Comparison of ENCODE assay signal across 15 mouse cellular contexts in the genomic region with DNA sequence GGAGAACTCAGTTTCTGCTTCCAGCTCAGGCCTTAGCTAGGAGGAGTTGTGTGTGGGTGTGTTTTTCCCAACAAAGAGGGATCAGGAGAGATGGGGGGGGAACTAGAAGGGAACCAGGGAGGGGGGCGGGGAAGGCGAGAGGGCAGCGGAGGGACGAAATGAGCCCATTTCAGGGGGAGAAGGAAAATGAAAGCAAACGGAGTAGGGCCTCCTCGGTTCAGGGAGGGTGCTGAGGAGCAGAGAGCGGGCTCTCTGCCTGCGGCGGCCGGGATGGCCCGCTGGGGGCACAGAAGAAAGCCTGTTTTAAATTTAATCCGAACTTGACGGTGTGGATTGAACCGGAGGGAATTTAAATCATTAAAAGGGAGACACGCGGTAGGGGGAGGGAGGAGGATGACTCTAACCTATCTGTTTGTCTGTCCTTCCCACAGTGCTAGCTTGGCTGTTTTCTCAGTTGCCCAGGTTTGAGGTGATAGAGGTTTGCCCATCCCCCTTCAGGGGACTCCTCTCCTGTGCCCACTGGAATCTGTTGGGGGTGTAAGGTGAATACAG. TPM values are rescaled to one million over a fixed set of nuclear protein-coding genes. Genes with fewer than 3 reads are reported as not detected.
A peak's percentile ranks its signal among the peaks of the same experiment; 100 is the strongest.
DNase-seq lines count a peak whose midpoint lies in the region; ATAC-seq and TF ChIP-seq lines count a peak whose summit lies in the region.
"Had no signal": no experiment of that assay in that cellular context is flagged by ENCODE, and none has a peak within 500 bp of the region (broad histone marks: within the 10 kb centered on the region; RNA-seq: fewer than 3 reads in every experiment).

No protein-coding gene starts in this region.

- peak overlapping the region; percentile 43 for H3K4me2 ChIP-seq in heart, embryonic 14.5 days (ENCODE audit: low read length)
- H3K4me2 ChIP-seq in limb, embryonic 15.5 days = peak overlapping the region; percentile 39
- H3K4me2 ChIP-seq: forebrain, embryonic 15.5 days; hindbrain, embryonic 12.5 days had no signal

- H3K4me3 ChIP-seq in heart, embryonic 14.5 days (ENCODE audit: control insufficient read depth in 1 of 2, insufficient read depth in 1 of 2, low read depth in 1 of 2, low read length in 2 of 2) = peak overlapping the region in 1 of 2 experiments; percentile 28; a peak in 2 of 4 replicates
- peak overlapping the region; percentile 42 for H3K4me3 ChIP-seq in spleen, adult 2 months (ENCODE audit: extremely low read depth, insufficient read depth, insufficient read length)
- peak overlapping the region; percentile 28 for H3K4me3 ChIP-seq in limb, embryonic 15.5 days
- H3K4me3 ChIP-seq: forebrain, embryonic 15.5 days; hindbrain, embryonic 12.5 days had no signal

- no peak for TF ChIP-seq CTCF in spleen, adult 2 months (IDR thresholded peaks at IDR 0.05; ENCODE audit: extremely low read depth, insufficient read depth, insufficient read length, insufficient replicate concordance)

- no peaks in the 10 kb centered on the region for H3K9me3 ChIP-seq in heart, embryonic 14.5 days (ENCODE audit: control insufficient read depth, low read length)
- no peaks in the 10 kb centered on the region for H3K9me3 ChIP-seq in limb, embryonic 15.5 days
- H3K9me3 ChIP-seq: forebrain, embryonic 15.5 days; hindbrain, embryonic 12.5 days had no signal

- H3K4me1 ChIP-seq in heart, embryonic 14.5 days (ENCODE audit: control insufficient read depth in 2 of 2, insufficient read depth in 2 of 2, low read length in 2 of 2) = peaks cover 0 to 6% of the 10 kb centered on the region in 2 experiments; a peak in 2 of 4 replicates
- peaks cover 15% of the 10 kb centered on the region for H3K4me1 ChIP-seq in spleen, adult 2 months (ENCODE audit: control insufficient read depth, insufficient read depth, insufficient read length)
- H3K4me1 ChIP-seq in limb, embryonic 15.5 days = peaks cover 42% of the 10 kb centered on the region

- intact Hi-C loops in heart, postnatal 36 days (cut with DNase I) = no loop called here

- H3K27ac ChIP-seq in heart, embryonic 14.5 days (replicated peaks in 1 of 2; ENCODE audit: control insufficient read depth in 1 of 2, insufficient read depth in 1 of 2, low read depth in 2 of 2, low read length in 2 of 2) = no peak overlapping the region
- H3K27ac ChIP-seq in spleen, adult 2 months (ENCODE audit: insufficient read depth, low read length) = no peak overlapping the region
- peak overlapping the region; percentile 29; the same call in 1 of the 2 replicates for H3K27ac ChIP-seq in limb, embryonic 15.5 days
- H3K27ac ChIP-seq: forebrain, embryonic 15.5 days; hindbrain, embryonic 12.5 days had no signal

- no peak overlapping the region for H3K9ac ChIP-seq in heart, embryonic 14.5 days (ENCODE audit: low read length)
- H3K9ac ChIP-seq in limb, embryonic 15.5 days = peak overlapping the region; percentile 14; the same call in 1 of the 2 replicates
- H3K9ac ChIP-seq: forebrain, embryonic 15.5 days; hindbrain, embryonic 12.5 days had no signal

- WGBS in heart, embryonic 14.5 days = 3% methylated on average over 16 of the region's 16 CpGs
- WGBS in spleen, adult 2 months = 15% methylated on average over 16 of the region's 16 CpGs
- 8% methylated on average over 15 of the region's 16 CpGs for WGBS in limb, embryonic 15.5 days

- H3K27me3 ChIP-seq in heart, embryonic 14.5 days (ENCODE audit: control insufficient read depth, insufficient read depth, low read length) = peaks cover 100% of the 10 kb centered on the region
- H3K27me3 ChIP-seq in spleen, adult 2 months (ENCODE audit: control insufficient read depth, insufficient read depth, low read length) = peaks cover 54% of the 10 kb centered on the region
- H3K27me3 ChIP-seq in limb, embryonic 15.5 days = peaks cover 97% of the 10 kb centered on the region

- ATAC-seq in heart, embryonic 14.5 days (ENCODE audit: insufficient number of reproducible peaks, insufficient read depth, low FRiP score, low read depth) = no peak
- ATAC-seq in limb, embryonic 15.5 days (ENCODE audit: insufficient number of reproducible peaks, low FRiP score, low TSS enrichment, low read depth) = no peak
- ATAC-seq: forebrain, embryonic 15.5 days had no signal

- TF ChIP-seq POLR2A in spleen, adult 2 months (IDR thresholded peaks at IDR 0.05; ENCODE audit: low read depth, low read length) = no peak

- no peak for DNase-seq in heart, postnatal 36 days
- DNase-seq in spleen, adult 2 months (ENCODE audit: low read depth in 1 of 2, low spot score in 2 of 2) = no peak
- no peak for DNase-seq in spleen, postnatal 10 days (ENCODE audit: low spot score in 2 of 2)
- DNase-seq in ovary, postnatal 14 days (ENCODE audit: low spot score) = no peak
- no peak for DNase-seq in spleen, adult 18-20 months
- no peak for DNase-seq in B cell, adult 2 months
- DNase-seq: adrenal gland, postnatal 25 days had no signal

- H3K36me3 ChIP-seq in heart, embryonic 14.5 days (ENCODE audit: control insufficient read depth, insufficient read depth, low read length) = no peaks in the 10 kb centered on the region
- H3K36me3 ChIP-seq in spleen, adult 2 months (ENCODE audit: control insufficient read depth, insufficient read depth, low read length) = no peaks in the 10 kb centered on the region
- H3K36me3 ChIP-seq in limb, embryonic 15.5 days = no peaks in the 10 kb centered on the region
- H3K36me3 ChIP-seq: forebrain, embryonic 15.5 days; hindbrain, embryonic 12.5 days had no signal

RNA-seq across cellular contexts. Expression of gene Hoxc9, which starts 1.3 kb away (rescaled TPM):
- not detected in 2 replicates for polyA plus RNA-seq in heart, embryonic 14.5 days (2014; fragmentation: Nextera tagmentation; extraction: Ambion mirVana)
- not detected for total RNA-seq in heart, postnatal 36 days (2021)
- 0.05 TPM in 1 of 2 replicates, not detected in the other for polyA plus RNA-seq in spleen, adult 2 months (2012; rRNA removed)
- 0.93 and 1.3 TPM in 2 replicates for polyA plus RNA-seq in limb, embryonic 15.5 days (2015; fragmentation: Nextera tagmentation; extraction: Ambion mirVana)
- total RNA-seq: left cerebral cortex, postnatal 25 days; neutrophil, adult 5-6 weeks had no signal
- polyA plus RNA-seq: cortical plate, adult 2 months; forebrain, embryonic 15.5 days; hindbrain, embryonic 12.5 days; stomach, embryonic 14.5 days had no signal

RNA-seq across cellular contexts. Expression of gene Hoxc5, which starts 10.3 kb away (rescaled TPM):
- polyA plus RNA-seq in heart, embryonic 14.5 days (2014; fragmentation: Nextera tagmentation; extraction: Ambion mirVana) = 0.07 TPM in 1 of 2 replicates, not detected in the other
- not detected for total RNA-seq in heart, postnatal 36 days (2021)
- polyA plus RNA-seq in spleen, adult 2 months (2012; rRNA removed) = 0.05 TPM in 1 of 2 replicates, not detected in the other
- polyA plus RNA-seq in limb, embryonic 15.5 days (2015; fragmentation: Nextera tagmentation; extraction: Ambion mirVana) = 2.3 TPM in 2 replicates
- total RNA-seq: left cerebral cortex, postnatal 25 days; neutrophil, adult 5-6 weeks had no signal
- polyA plus RNA-seq: cortical plate, adult 2 months; forebrain, embryonic 15.5 days had no signal

RNA-seq across cellular contexts. Expression of gene Hoxc10, which starts 10.9 kb away (rescaled TPM):
- polyA plus RNA-seq in heart, embryonic 14.5 days (2014; fragmentation: Nextera tagmentation; extraction: Ambion mirVana) = not detected in 2 replicates
- not detected for total RNA-seq in heart, postnatal 36 days (2021)
- polyA plus RNA-seq in spleen, adult 2 months (2012; rRNA removed) = not detected in 2 replicates
- polyA plus RNA-seq in limb, embryonic 15.5 days (2015; fragmentation: Nextera tagmentation; extraction: Ambion mirVana) = 5.6 and 6.0 TPM in 2 replicates
- total RNA-seq: left cerebral cortex, postnatal 25 days; neutrophil, adult 5-6 weeks had no signal
- polyA plus RNA-seq: cortical plate, adult 2 months; forebrain, embryonic 15.5 days; hindbrain, embryonic 12.5 days; stomach, embryonic 14.5 days had no signal

RNA-seq across cellular contexts. Expression of gene Hoxc8, which starts 12.9 kb away (rescaled TPM):
- polyA plus RNA-seq in heart, embryonic 14.5 days (2014; fragmentation: Nextera tagmentation; extraction: Ambion mirVana) = not detected in 2 replicates
- total RNA-seq in heart, postnatal 36 days (2021) = not detected
- not detected in 2 replicates for polyA plus RNA-seq in spleen, adult 2 months (2012; rRNA removed)
- polyA plus RNA-seq in limb, embryonic 15.5 days (2015; fragmentation: Nextera tagmentation; extraction: Ambion mirVana) = 1.5 and 3.0 TPM in 2 replicates
- total RNA-seq: left cerebral cortex, postnatal 25 days; neutrophil, adult 5-6 weeks had no signal
- polyA plus RNA-seq: cortical plate, adult 2 months; forebrain, embryonic 15.5 days; hindbrain, embryonic 12.5 days had no signal

RNA-seq across cellular contexts. Expression of gene Hoxc6, which starts 20.6 kb away (rescaled TPM):
- polyA plus RNA-seq in heart, embryonic 14.5 days (2014; fragmentation: Nextera tagmentation; extraction: Ambion mirVana) = 0.15 and 0.22 TPM in 2 replicates
- under 1 TPM in 1 of 2 experiments, not detected in 1; 0.25 TPM for total RNA-seq in heart, postnatal 36 days (2021)
- polyA plus RNA-seq in spleen, adult 2 months (2012; rRNA removed) = 0.07 TPM in 1 of 2 replicates, not detected in the other
- 1.7 and 2.3 TPM in 2 replicates for polyA plus RNA-seq in limb, embryonic 15.5 days (2015; fragmentation: Nextera tagmentation; extraction: Ambion mirVana)
- total RNA-seq: left cerebral cortex, postnatal 25 days; neutrophil, adult 5-6 weeks had no signal
- polyA plus RNA-seq: cortical plate, adult 2 months; forebrain, embryonic 15.5 days had no signal
